Mouse (Mus musculus) left cerebral cortex, postnatal 10 days (tissue): ENCODE results near the gene Pkp1. TPM values are rescaled to one million over a fixed set of nuclear protein-coding genes. Genes with fewer than 3 reads are reported as not detected.
A peak's percentile ranks its signal among the peaks of the same experiment; 100 is the strongest.

Experiments used
- DNase-seq, 2 experiments: peaks; one replicate each; pipeline ENCODE4 v3.0.0; 2021 to 2022; ENCODE audit warnings: low spot score in 2 of 2, mixed read lengths in 1 of 2; ENCODE audit errors: extremely low spot score in 1 of 2
- intact Hi-C: fragments of 180-260 bp; cut with DNase I; formaldehyde crosslinking; loops from one replicate; pipeline ENCODE4 v1.15.1; 2025
- total RNA-seq, 2 experiments: library from RNA; stranded (reverse); gene quantifications; 2 replicates each; pipeline ENCODE4 v1.2.3; 2021

The Pkp1 gene
- total RNA-seq = under 1 TPM; 0.16 to 0.19 TPM

- DNase-seq = no peak
- intact Hi-C loops = no loop called here
These were observed at the start of gene Pkp1 for GRCm38 (mm10) chr1:135918644-135919407. Gene Pkp1, minus strand, starts transcription at chr1:135919207.

GRCm38 (mm10) chr1:135967739-135968138, 48.7 kb upstream of the Pkp1 start:
- intact Hi-C loops = no loop called here
- DNase-seq = no peak

DNA sequence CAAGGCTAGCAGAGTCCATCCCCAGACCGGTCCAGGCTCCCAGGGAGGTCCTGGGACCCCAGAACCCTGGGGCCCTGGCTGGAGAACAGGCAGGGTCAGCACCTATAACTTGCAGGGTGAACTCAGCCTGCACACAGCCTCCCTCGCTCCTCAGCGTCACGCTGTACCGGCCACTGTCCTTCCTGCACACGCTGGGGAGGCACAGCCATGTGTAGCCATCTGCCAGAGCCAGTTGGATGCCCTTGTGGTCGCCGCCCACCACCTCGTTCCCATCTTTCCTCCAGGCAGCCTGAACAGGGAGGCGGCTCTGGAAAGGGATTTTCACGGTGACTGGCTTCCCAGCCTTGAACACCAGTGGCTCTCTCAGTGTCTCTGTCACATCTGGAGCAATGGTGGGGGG, 45.6 kb upstream of the Pkp1 start:
- DNase-seq = no peak
- intact Hi-C loops = no loop called here

GRCm38 (mm10) chr1:135963177-135963576, 44.2 kb upstream of the Pkp1 start:
- intact Hi-C loops = no loop called here
- DNase-seq = no peak

DNA sequence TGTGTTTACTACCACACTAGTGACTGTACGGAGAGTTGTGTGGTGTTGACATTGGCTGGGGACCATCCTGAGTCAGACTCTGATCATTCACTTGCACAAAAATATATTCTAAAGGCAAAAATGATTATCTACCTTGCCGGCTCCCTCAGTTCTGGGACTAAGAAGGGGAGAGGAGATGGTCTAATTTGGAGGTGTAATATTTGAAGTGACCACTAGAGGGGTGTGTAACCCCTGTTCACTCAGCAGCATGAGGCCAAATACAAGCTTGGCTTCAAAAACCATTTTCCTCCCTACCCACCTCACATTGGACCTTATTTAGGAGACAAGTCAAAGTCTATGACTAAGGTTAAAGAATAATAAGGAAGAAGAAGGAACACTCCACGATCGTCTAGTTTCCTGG, 39.5 kb upstream of the Pkp1 start:
- intact Hi-C loops = loop anchor here (5.0 kb wide), 1 partner anchor 59 kb away; no protein-coding TSS in a partner anchor
- DNase-seq = peak in 1 of 2 experiments; percentile 40

GRCm38 (mm10) chr1:135948871-135949270, 29.9 kb upstream of the Pkp1 start:
- intact Hi-C loops = loop anchor here (10.0 kb wide), 2 partner anchors 194 to 224 kb away; partner anchors contain the start of gene Csrp1

DNA sequence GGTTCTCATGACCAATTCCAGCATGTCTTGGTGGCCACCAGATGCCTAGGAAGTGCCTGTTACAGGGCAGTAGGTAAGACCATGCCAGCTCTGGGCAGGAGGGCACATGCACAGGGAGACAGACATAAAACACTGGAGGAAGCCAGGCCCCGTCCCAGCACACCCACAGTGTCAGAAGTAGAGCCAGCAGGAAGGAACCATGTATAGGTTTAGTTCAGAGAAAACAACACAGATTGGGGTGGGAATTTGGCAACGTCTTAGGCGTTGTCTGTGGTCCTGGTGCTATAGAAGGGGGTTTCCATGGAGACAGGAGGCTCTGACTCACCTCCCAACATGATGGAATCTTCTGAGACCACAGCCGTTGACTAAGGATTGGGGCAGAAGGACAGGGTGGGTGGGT, 27.2 kb upstream of the Pkp1 start:
- peak in 1 of 2 experiments; percentile 20 for DNase-seq
- intact Hi-C loops = loop anchor here (10.0 kb wide), 2 partner anchors 191 to 221 kb away; partner anchors contain the start of gene Csrp1

More at GRCm38 (mm10) chr1:135948871-135949270, 29.9 kb upstream of the Pkp1 start:
- DNase-seq = no peak

GRCm38 (mm10) chr1:135945711-135946110, 26.7 kb upstream of the Pkp1 start:
- intact Hi-C loops = loop anchor here (2.0 to 10.0 kb wide), 3 partner anchors 81 to 221 kb away; partner anchors contain the start of gene Csrp1
- DNase-seq = peak; percentile 27 to 58

DNA sequence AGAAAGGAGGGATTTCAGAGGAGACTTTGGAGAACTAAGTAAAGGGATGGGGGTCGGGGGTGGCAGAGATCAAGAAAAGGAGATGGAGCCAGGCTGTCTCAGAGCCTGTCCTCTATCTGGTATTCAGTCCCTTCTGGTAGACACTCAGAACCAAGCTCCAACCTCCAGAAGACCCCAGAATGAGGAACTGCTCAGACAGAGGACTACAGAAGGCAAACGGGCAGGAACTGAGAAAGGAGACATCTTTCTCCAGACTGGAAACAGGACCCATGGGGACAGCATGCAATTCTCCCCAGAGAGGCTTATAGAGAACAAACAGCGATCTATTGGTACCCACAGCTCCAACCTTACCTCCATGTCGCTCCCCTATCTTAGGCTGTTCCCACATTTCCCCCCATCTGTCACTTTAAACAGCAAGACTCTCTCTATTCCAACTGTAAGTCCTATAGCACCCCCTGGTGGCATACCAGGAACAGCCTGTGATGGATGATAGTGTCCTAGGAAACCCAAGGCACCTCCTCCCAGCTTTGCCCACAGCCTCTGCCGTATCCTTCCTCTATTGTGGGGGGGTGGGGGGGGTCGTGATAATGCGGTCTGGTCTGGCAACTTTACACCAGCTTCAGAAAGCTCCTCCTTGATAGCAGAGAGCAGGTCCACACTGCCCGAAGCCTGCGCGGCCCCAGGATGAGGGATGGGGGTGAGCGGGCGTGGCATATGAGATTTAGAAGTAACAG, 25.7 kb upstream of the Pkp1 start:
- peak; percentile 87 for DNase-seq
- intact Hi-C loops = loop anchor here (2.0 to 10.0 kb wide), 4 partner anchors 80 to 220 kb away; partner anchors contain the start of gene Csrp1

DNA sequence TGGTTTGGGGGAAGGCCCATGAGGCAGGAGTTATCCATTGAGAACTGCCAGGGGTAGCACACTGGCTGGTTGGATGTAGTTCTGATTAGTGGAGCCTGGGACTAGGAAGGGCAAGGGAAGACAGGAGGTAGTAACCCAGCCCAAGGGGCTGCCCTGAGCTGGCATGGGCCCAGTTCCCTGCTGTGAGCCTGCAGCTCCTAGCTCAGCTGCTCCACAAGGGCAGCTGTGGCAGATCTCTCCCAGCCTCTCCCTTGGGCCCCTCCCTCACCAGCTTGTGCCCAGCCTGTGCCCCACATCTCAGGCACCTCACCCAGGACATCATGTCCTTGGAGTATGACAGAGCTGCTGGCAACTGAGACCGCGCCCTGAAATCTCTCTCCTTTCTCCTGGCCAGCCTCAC, 24.7 kb upstream of the Pkp1 start:
- DNase-seq = peak in 1 of 2 experiments; percentile 41
- intact Hi-C loops = loop anchor here (2.0 to 10.0 kb wide), 4 partner anchors 79 to 219 kb away; partner anchors contain the start of gene Csrp1

GRCm38 (mm10) chr1:135942116-135942515, 23.1 kb upstream of the Pkp1 start:
- no peak for DNase-seq
- intact Hi-C loops = loop anchor here (5.0 to 10.0 kb wide), 3 partner anchors 90 to 217 kb away; partner anchors contain the start of gene Csrp1

DNA sequence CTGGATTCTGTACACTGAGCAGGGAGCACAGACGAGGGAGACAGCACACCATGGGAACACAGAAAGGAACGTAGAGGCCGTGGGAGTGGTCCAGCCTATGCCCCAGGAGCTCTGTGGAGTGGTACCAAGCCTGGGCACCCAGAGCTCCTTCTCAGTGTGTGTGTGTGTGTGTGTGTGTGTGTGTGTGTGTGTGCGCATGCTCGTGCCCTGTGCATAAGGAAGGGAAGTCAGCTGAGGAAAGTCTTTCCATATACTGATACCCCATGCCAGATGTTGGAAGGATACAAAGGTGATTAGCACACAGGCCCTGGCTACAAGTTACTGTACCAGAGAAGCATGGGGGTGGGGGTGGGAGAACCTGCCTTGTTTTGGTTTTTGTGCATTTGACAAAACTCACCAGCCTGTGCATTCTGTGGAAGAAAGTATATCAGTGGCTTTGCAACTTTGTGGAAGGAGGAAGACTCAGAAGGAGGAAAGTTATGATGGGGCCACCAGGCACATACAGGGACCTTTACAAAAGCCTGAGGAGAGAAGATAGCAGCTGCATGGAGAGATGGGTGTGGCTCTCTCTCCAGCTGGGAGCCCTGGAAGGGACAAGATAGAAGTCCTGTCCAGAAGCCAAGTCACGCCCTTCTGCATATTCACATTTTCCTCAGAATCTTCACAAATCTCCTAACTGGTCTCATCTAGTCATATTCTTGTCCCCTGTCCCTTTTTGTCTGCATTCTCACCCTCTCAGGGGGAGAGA, 22.4 kb upstream of the Pkp1 start:
- intact Hi-C loops = loop anchor here (5.0 to 10.0 kb wide), 3 partner anchors 89 to 217 kb away; partner anchors contain the start of gene Csrp1
- DNase-seq = no peak

GRCm38 (mm10) chr1:135936091-135936490, 17.1 kb upstream of the Pkp1 start:
- no peak for DNase-seq
- intact Hi-C loops = no loop called here

DNA sequence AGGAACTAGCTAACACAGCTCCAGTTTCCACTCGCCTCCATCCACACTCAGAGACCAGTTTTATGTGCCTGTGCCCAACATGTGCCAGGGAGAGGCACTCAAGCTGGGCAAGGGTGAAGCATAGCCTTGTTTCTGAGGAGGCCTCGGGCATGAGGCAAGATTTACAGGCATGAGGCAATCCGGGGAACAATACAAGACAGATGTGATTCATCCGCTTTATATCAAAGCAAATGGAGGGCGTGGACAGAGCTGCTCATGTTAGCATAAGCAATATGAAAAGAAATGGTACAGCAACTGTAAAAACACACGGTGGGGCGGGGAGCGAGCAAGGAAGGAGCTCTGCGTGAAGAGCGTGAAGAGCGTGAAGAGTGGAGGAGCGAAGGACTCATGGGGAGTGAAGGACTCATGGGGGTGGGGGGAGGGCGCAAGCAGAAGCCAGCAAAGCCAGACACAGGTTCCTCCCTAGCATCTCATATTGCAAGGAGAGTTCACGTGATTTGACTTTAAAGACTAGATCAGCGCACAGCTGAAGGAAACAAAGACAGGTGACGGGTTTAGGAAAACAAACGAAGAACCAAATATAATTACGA, 14.8 kb upstream of the Pkp1 start:
- intact Hi-C loops = no loop called here
- DNase-seq = no peak

GRCm38 (mm10) chr1:135929876-135930275, 10.9 kb upstream of the Pkp1 start:
- intact Hi-C loops = no loop called here
- peak in 1 of 2 experiments; percentile 20 for DNase-seq

DNA sequence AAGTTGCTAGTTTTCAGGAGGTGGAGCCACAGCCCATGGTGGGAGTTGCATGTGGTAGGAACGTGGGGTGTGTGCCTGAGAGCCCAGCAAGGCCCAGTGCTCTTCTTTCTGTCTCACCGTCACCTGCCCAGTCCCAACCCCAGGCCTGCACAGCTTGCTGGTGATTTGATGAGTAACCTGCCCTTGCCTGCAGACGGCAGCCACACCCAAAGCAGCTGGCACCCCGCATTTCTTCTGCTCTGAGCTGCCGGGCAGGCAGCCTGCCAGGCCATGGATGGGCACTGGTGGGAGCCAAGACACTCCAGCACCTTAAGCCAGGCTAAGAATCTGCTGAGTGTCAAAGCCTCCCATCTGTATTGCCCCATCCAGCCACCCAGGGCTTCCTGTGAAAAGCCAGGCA, 6.8 kb upstream of the Pkp1 start:
- DNase-seq = no peak
- intact Hi-C loops = no loop called here

GRCm38 (mm10) chr1:135924377-135924994, 5.5 kb upstream of the Pkp1 start:
- intact Hi-C loops = no loop called here
- DNase-seq = no peak

DNA sequence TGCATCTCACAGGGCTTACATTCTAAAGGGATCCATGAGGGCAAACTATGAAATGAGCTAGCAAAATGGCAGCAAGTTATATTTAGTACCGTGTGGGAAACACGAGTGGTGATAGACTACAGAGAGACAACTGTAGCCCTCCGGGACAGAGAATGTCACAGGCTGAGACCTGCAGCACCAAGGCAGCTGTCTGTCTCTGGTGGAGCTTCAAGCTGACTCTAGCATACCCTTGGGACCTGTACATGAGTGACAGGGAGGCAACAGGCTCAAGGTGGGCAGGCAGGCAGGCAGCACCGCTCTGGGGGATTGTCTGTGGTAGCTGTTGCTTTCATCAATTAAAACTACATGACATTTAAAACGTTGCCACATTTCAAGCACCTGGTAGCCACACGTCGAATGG, 4.2 kb upstream of the Pkp1 start:
- DNase-seq = no peak
- intact Hi-C loops = no loop called here
